Mouse (Mus musculus) limb, embryonic 10.5 days (tissue): ENCODE results near the gene Gm8653. TPM values are rescaled to one million over a fixed set of nuclear protein-coding genes. Genes with fewer than 3 reads are reported as not detected.
"Not testable (repeated sequence)": the region's sequence is repeated elsewhere in the genome, so short reads cannot be mapped to it uniquely, and the experiment has no call there.

Experiments used
- DNase-seq: peaks from one replicate; pipeline ENCODE4 v3.0.0-alpha.2; 2017; ENCODE audit warnings: low spot score
- H3K27ac ChIP-seq: fragments of 300-500 bp; sonication (generic); 2 replicates; pipeline ENCODE4 v1.5.1; 2016; ENCODE audit warnings: mild to moderate bottlenecking
- H3K27me3 ChIP-seq: fragments of 300-500 bp; sonication (generic); 2 replicates; pipeline ENCODE4 v1.6.1; 2016; ENCODE audit warnings: low read depth, mild to moderate bottlenecking; ENCODE audit not compliant: poor library complexity, severe bottlenecking
- H3K36me3 ChIP-seq: fragments of 300-500 bp; sonication (generic); 2 replicates; pipeline ENCODE4 v1.6.1; 2016; ENCODE audit warnings: mild to moderate bottlenecking, moderate library complexity
- H3K4me1 ChIP-seq: fragments of 300-500 bp; sonication (generic); 2 replicates; pipeline ENCODE4 v1.6.1; 2016
- H3K4me3 ChIP-seq: fragments of 300-500 bp; sonication (generic); 2 replicates; pipeline ENCODE4 v1.5.1; 2016; ENCODE audit warnings: mild to moderate bottlenecking, moderate library complexity
- H3K9me3 ChIP-seq: fragments of 300-500 bp; sonication (generic); replicated peaks from 2 replicates; pipeline ENCODE4 v1.6.1; 2016; ENCODE audit warnings: mild to moderate bottlenecking
- WGBS: fragments of 180-500 bp; shearing (Covaris S2); methylation state at CpG from one replicate; pipeline ENCODE4 v1.1.7; 2016; 5-methylcytosine and 5-hydroxymethylcytosine counted together
- polyA plus RNA-seq: library from polyadenylated mRNA; unstranded; fragments of >200 nt; fragmentation: Nextera tagmentation; extraction: Ambion mirVana; gene quantifications from 2 replicates; pipeline ENCODE4 v1.2.1, GENCODE M21; 2016

Gene Gm8653
- polyA plus RNA-seq: not detected in 2 replicates

DNA sequence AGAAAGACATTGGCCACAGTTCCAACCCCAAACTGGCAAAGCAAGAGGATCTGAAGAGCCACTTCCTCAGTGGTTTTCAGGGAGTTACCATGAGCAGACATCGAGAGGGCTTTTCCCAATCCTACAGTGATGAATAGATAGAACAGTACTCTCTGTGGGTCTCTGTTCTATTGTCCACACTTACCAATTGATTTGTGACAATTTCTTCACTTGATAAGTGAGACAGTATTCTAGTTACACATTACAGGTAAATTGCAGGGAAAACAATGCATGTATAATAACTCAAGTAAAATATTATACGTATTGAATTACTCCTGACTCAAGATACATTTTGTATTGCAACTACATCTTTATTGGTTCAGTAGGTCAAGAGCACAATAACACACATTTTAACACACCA lies at the start of gene Gm8653:
Gene Gm8653 (minus strand): TSS at position 101 of the 400 bp plus-strand sequence.
- not testable (repeated sequence) for H3K36me3 ChIP-seq, H3K27me3 ChIP-seq, H3K9me3 ChIP-seq, H3K4me1 ChIP-seq, H3K27ac ChIP-seq, H3K4me3 ChIP-seq, DNase-seq
- no CpG with 5 or more reads among the region's 2 CpGs for whole genome bisulfite sequencing

- H3K27ac ChIP-seq, H3K36me3 ChIP-seq, H3K27me3 ChIP-seq, H3K4me3 ChIP-seq, H3K4me1 ChIP-seq, H3K9me3 ChIP-seq, DNase-seq: not testable (repeated sequence)
- WGBS: 29% methylated on average over 2 of the region's 2 CpGs
These were observed 28.3 kb upstream of the Gm8653 start, which contains the start of gene Gm8453 for GRCm38 (mm10) chr7:22229384-22229783. Gene Gm8453 (minus strand): TSS chr7:22229484.

DNA sequence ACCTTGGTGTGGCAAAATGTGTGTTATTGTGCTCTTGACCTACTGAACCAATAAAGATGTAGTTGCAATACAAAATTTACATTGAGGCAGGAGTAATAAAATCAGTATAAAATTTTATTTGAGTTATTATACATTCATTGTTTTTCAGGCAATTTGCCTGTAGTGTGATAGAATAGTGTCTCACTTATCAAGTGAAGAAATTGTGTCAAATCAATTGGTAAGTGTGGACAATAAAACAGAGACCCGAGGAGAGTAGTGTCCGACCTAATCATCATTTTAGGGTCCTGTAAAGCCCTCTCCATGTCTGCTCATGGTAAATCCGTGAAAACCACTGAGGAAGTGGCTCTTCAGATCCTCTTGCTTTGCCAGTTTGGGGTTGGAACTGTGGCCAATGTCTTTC lies 12.0 kb downstream of the Gm8653 start, which contains the start of gene Vmn1r143:
Gene Vmn1r143 (plus strand): TSS at position 301 of the 400 bp plus-strand sequence.
- H3K9me3 ChIP-seq, DNase-seq, H3K27me3 ChIP-seq, H3K36me3 ChIP-seq, H3K4me3 ChIP-seq, H3K27ac ChIP-seq, H3K4me1 ChIP-seq: not testable (repeated sequence)
- WGBS: no CpG with 5 or more reads among the region's 3 CpGs

DNA sequence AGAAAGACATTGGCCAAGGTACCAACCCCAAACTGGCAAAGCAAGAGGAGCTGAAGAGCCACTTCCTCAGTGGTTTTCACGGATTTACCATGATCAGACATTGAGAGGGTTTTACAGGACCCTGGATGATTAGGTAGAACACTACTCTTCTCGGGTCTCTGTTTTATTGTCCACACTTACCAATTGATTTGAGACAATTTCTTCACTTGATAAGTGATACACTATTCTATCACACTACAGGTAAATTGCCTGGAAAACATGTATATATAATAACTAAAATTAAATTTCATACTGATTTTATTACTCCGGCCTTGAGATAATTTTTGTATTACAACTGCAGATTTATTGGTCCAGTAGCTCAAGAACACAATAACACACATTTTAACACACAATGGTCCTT lies 37.1 kb downstream of the Gm8653 start, which contains the start of gene Vmn1r142:
Gene Vmn1r142 (minus strand): TSS at position 101 of the 400 bp plus-strand sequence.
- H3K27me3 ChIP-seq, H3K9me3 ChIP-seq, H3K36me3 ChIP-seq, DNase-seq, H3K4me3 ChIP-seq, H3K4me1 ChIP-seq, H3K27ac ChIP-seq: not testable (repeated sequence)
- no CpG with 5 or more reads among the region's 3 CpGs for WGBS

Other genes starting within 250 kb of the Gm8653 start
- gene Vmn1r137, start 206.7 kb downstream of the Gm8653 start, polyA plus RNA-seq: not detected in 2 replicates
- not detected in 2 replicates for gene Vmn1r138, start 172.4 kb downstream of the Gm8653 start, polyA plus RNA-seq
- gene Gm6176, start 145.0 kb downstream of the Gm8653 start, polyA plus RNA-seq: not detected in 2 replicates
- gene Vmn1r139, start 132.2 kb downstream of the Gm8653 start, polyA plus RNA-seq: not detected in 2 replicates
- not detected in 2 replicates for gene Gm16451, start 83.0 kb downstream of the Gm8653 start, polyA plus RNA-seq
- not detected in 2 replicates for gene Gm10666, start 66.5 kb downstream of the Gm8653 start, polyA plus RNA-seq
- not detected in 2 replicates for gene Vmn1r142, start 37.2 kb downstream of the Gm8653 start, polyA plus RNA-seq
- gene Vmn1r143, start 11.9 kb downstream of the Gm8653 start, polyA plus RNA-seq: not detected in 2 replicates
- not detected in 2 replicates for gene Gm8453, start 28.2 kb upstream of the Gm8653 start, polyA plus RNA-seq
- gene Gm4187, start 128.5 kb upstream of the Gm8653 start, polyA plus RNA-seq: not detected in 2 replicates
- not detected in 2 replicates for gene Gm8660, start 169.8 kb upstream of the Gm8653 start, polyA plus RNA-seq
- not detected in 2 replicates for gene Vmn1r148, start 212.3 kb upstream of the Gm8653 start, polyA plus RNA-seq
- gene Vmn1r149, start 237.0 kb upstream of the Gm8653 start, polyA plus RNA-seq: not detected in 2 replicates